Mouse (Mus musculus) hindbrain, postnatal 0 days (tissue): ENCODE results near the gene Fate1. TPM values are rescaled to one million over a fixed set of nuclear protein-coding genes. Genes with fewer than 3 reads are reported as not detected.

ENCODE experiments used
- ATAC-seq: fragments of 200-750 bp; cut with Nextera tagmentation; 2 replicates; pipeline ENCODE4 v1.8.0; 2017; ENCODE audit warnings: mild to moderate bottlenecking, moderate TSS enrichment, moderate library complexity
- DNase-seq: peaks from one replicate; pipeline ENCODE4 v3.0.0-alpha.2; 2015; ENCODE audit warnings: low spot score
- H3K27ac ChIP-seq: fragments of 300-500 bp; sonication (generic); 2 replicates; pipeline ENCODE4 v1.5.1; 2014; ENCODE audit warnings: mild to moderate bottlenecking
- H3K27me3 ChIP-seq: fragments of 300-500 bp; sonication (generic); 2 replicates; pipeline ENCODE4 v1.6.1; 2014; ENCODE audit warnings: low read length, mixed read lengths; ENCODE audit not compliant: insufficient read depth
- H3K36me3 ChIP-seq: fragments of 300-500 bp; sonication (generic); 2 replicates; pipeline ENCODE4 v1.6.1; 2014; ENCODE audit warnings: low read length, mixed read lengths; ENCODE audit not compliant: insufficient read depth
- H3K4me1 ChIP-seq: fragments of 300-500 bp; sonication (generic); 2 replicates; pipeline ENCODE4 v1.6.1; 2014; ENCODE audit warnings: antibody characterized with exemption, low read length, mixed read lengths; ENCODE audit not compliant: insufficient read depth
- H3K4me2 ChIP-seq: fragments of 300-500 bp; sonication (generic); 2 replicates; pipeline ENCODE4 v1.6.1; 2014; ENCODE audit warnings: low read depth, mild to moderate bottlenecking, low read length, moderate library complexity, mixed read lengths
- H3K4me3 ChIP-seq: fragments of 300-500 bp; sonication (generic); 2 replicates; pipeline ENCODE4 v1.5.1; 2014; ENCODE audit warnings: low read length
- H3K9ac ChIP-seq: fragments of 300-500 bp; sonication (generic); replicated peaks from 2 replicates; pipeline ENCODE4 v1.6.1; 2014; ENCODE audit warnings: mild to moderate bottlenecking, low read length, moderate library complexity, mixed read lengths
- H3K9me3 ChIP-seq: fragments of 300-500 bp; sonication (generic); 2 replicates; pipeline ENCODE4 v1.6.1; 2016; ENCODE audit warnings: low read length, mixed read lengths
- CTCF ChIP-seq: IDR thresholded peaks from 2 replicates; pipeline ENCODE4 v1.5.1; 2016; ENCODE audit warnings: antibody characterized with exemption, control low read depth, low read depth
- WGBS: fragments of 180-500 bp; shearing (Covaris S2); extraction: QIAGEN DNeasy Blood & Tissue Kit; methylation state at CpG from one replicate; pipeline ENCODE4 v1.1.7; 2014; 5-methylcytosine and 5-hydroxymethylcytosine counted together
- polyA plus RNA-seq: library from polyadenylated mRNA; unstranded; fragments of >200 nt; fragmentation: Nextera tagmentation; extraction: Ambion mirVana; gene quantifications from 2 replicates; pipeline ENCODE4 v1.2.1, GENCODE M21; 2015
- total RNA-seq: library from RNA; depleted of rRNA; stranded (reverse); fragments of >200 nt; gene quantifications from 2 replicates; pipeline ENCODE4 v1.2.3, GENCODE M21; 2014; rRNA removed

Gene Fate1
- total and polyA plus RNA-seq, 2 experiments from 2014 or later = not detected

- no peak for TF ChIP-seq CTCF
- ATAC-seq (no peak), DNase-seq (no peak)
- Histone ChIP-seq H3K27ac (no peak overlapping the region), H3K36me3 (no peaks in the 10 kb centered on the region), H3K4me1 (no peaks in the 10 kb centered on the region), H3K9ac (no peak overlapping the region), H3K27me3 (no peaks in the 10 kb centered on the region), H3K9me3 (no peaks in the 10 kb centered on the region), H3K4me3 (no peak overlapping the region), H3K4me2 (no peak overlapping the region)
- WGBS = 76% methylated on average over 3 of the region's 3 CpGs
These were observed 50.8 kb downstream of the Fate1 start for GRCm38 (mm10) chrX:72023542-72023941.

Other genes starting within 250 kb of the Fate1 start
- 15.0 and 26.1 TPM in 2 replicates for gene Vma21, start 157.1 kb upstream of the Fate1 start, total RNA-seq
- 71.1 and 73.2 TPM in 2 replicates for gene Vma21, start 157.1 kb upstream of the Fate1 start, polyA plus RNA-seq
- gene Gm1141, start 52.0 kb upstream of the Fate1 start, total RNA-seq = 0.99 TPM in 1 of 2 replicates, not detected in the other
- 0.08 TPM in 1 of 2 replicates, not detected in the other for gene Gm1141, start 52.0 kb upstream of the Fate1 start, polyA plus RNA-seq
- gene Prrg3, start 10.4 kb upstream of the Fate1 start, total RNA-seq = 18.2 and 39.7 TPM in 2 replicates
- gene Prrg3, start 10.4 kb upstream of the Fate1 start, polyA plus RNA-seq = 8.4 and 9.1 TPM in 2 replicates
- 0.05 and 0.25 TPM in 2 replicates for gene Cnga2, start 18.9 kb downstream of the Fate1 start, total RNA-seq
- gene Cnga2, start 18.9 kb downstream of the Fate1 start, polyA plus RNA-seq = 0.09 and 0.15 TPM in 2 replicates
- gene Magea4, start 249.0 kb downstream of the Fate1 start, total RNA-seq = not detected in 2 replicates
- not detected in 2 replicates for gene Magea4, start 249.0 kb downstream of the Fate1 start, polyA plus RNA-seq